Mouse (Mus musculus) fat pad, adult 2 months (tissue): ENCODE results near the gene Lalba.
"Not testable (repeated sequence)": the region's sequence is repeated elsewhere in the genome, so short reads cannot be mapped to it uniquely, and the experiment has no call there.

Experiments used
- DNase-seq: peaks from one replicate; pipeline ENCODE4 v3.0.0-alpha.2; 2011; ENCODE audit warnings: low read depth, low spot score; ENCODE audit errors: extremely low read depth

Gene Lalba

GRCm38 (mm10) chr15:98482701-98483100 is at the start of gene Lalba:
Gene Lalba, minus strand, starts transcription at chr15:98482721.
- DNase-seq, result no peak

- no peak for DNase-seq
Observed at GRCm38 (mm10) chr15:98532281-98532680, 49.8 kb upstream of the Lalba start.

GRCm38 (mm10) chr15:98528066-98528563 is 45.6 kb upstream of the Lalba start:
- no peak for DNase-seq

- DNase-seq, result no peak
Observed at GRCm38 (mm10) chr15:98527056-98527771, 44.7 kb upstream of the Lalba start.

GRCm38 (mm10) chr15:98526057-98526456 is 43.5 kb upstream of the Lalba start:
- DNase-seq, result no peak

GRCm38 (mm10) chr15:98521245-98521644 is 38.7 kb upstream of the Lalba start:
- DNase-seq, result no peak

- no peak for DNase-seq
Observed at GRCm38 (mm10) chr15:98517380-98518355, 35.1 kb upstream of the Lalba start.

GRCm38 (mm10) chr15:98514845-98515244 is 32.3 kb upstream of the Lalba start:
- not testable (repeated sequence) for DNase-seq

GRCm38 (mm10) chr15:98514146-98514545 is 31.6 kb upstream of the Lalba start:
- DNase-seq, result no peak

GRCm38 (mm10) chr15:98513676-98514075 is 31.2 kb upstream of the Lalba start:
- DNase-seq, result not testable (repeated sequence)

- no peak for DNase-seq
Observed at GRCm38 (mm10) chr15:98512799-98513321, 30.3 kb upstream of the Lalba start.

- DNase-seq, result no peak
Observed at GRCm38 (mm10) chr15:98512232-98512631, 29.7 kb upstream of the Lalba start.

- DNase-seq, result no peak
Observed at GRCm38 (mm10) chr15:98511386-98511928, 28.9 kb upstream of the Lalba start.

- DNase-seq, result no peak
Observed at GRCm38 (mm10) chr15:98510438-98511385, 28.2 kb upstream of the Lalba start.

GRCm38 (mm10) chr15:98509387-98509786 is 26.9 kb upstream of the Lalba start:
- DNase-seq, result no peak

GRCm38 (mm10) chr15:98507321-98507720 is 24.8 kb upstream of the Lalba start:
- no peak for DNase-seq

- DNase-seq, result no peak
Observed at GRCm38 (mm10) chr15:98506253-98506957, 23.9 kb upstream of the Lalba start.

- DNase-seq, result no peak
Observed at GRCm38 (mm10) chr15:98504514-98504913, 22.0 kb upstream of the Lalba start.

GRCm38 (mm10) chr15:98503317-98503716 is 20.8 kb upstream of the Lalba start:
- DNase-seq, result no peak
